Mouse (Mus musculus): ENCODE data around the gene Arhgap24. TPM values are rescaled to one million over a fixed set of nuclear protein-coding genes. Genes with fewer than 3 reads are reported as not detected.
"Not testable (repeated sequence)": the region's sequence is repeated elsewhere in the genome, so short reads cannot be mapped to it uniquely, and the experiment has no call there.

Gene Arhgap24
- polyA plus RNA-seq, 1 experiment from 2014 or later: 10.6 TPM

DNA sequence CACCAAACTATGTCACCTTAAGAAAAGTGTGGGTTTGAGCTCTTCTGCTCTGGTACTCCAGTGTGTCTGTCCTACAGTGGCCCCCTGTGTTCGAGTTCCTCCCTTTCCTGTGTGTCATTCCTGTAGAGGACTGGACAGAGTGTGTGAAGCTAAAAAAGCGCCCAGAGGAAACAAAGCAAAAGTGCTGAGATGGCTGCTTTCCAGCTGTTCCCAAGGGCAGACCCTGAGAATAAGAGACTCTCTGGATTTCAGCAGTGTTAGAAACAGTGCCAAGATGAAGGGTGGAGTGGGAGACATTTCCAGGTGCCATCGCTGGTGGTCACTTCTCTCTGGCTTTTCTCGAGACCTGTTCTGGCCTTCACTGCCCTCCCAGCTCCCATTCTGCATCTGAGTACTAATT is 366.7 kb downstream of the Arhgap24 start:
- ATAC-seq (replicated peaks): no peak
- Histone ChIP-seq H3K4me2 (peak overlapping the region; percentile 68), H3K9ac (no peak overlapping the region), H3K27ac (0 out of 2 replicates have a peak overlapping the region, but pooled peaks have one; percentile 55), H3K27me3 (replicated peaks) (no peaks in the 10 kb centered on the region), H3K4me1 (peaks cover 41% of the 10 kb centered on the region), H3K36me3 (replicated peaks) (no peaks in the 10 kb centered on the region), H3K9me3 (no peaks in the 10 kb centered on the region), H3K4me3 (peak overlapping the region; percentile 45)
- 71% methylated on average over 4 of the region's 4 CpGs for WGBS

DNA sequence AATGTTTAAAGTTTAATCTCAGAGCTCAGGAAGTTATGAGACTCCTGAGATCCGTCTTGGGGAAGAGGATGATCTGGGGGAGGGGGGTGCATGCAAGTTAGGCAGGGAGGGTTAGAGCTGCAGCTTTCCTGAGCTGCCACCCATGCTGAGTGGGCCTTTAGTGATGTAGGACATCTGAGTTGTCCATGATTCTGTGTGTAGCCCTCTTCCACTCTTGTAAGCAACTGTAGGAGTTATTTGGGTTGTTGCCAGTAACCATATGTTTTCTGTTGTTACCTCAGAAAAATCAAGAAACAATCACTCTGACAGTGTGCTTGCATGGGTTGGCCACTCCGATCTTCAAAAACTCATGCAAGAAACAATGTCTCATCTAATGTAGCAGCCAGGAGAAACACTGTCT is 370.6 kb downstream of the Arhgap24 start:
- Histone ChIP-seq H3K27me3 (replicated peaks) (no peaks in the 10 kb centered on the region), H3K4me3 (no peak overlapping the region), H3K36me3 (replicated peaks) (no peaks in the 10 kb centered on the region), H3K9me3 (no peaks in the 10 kb centered on the region), H3K4me2 (no peak overlapping the region), H3K27ac (no peak overlapping the region), H3K9ac (no peak overlapping the region), H3K4me1 (peaks cover 25% of the 10 kb centered on the region)
- 84% methylated on average over 2 of the region's 2 CpGs for WGBS
- no peak for ATAC-seq (replicated peaks)

DNA sequence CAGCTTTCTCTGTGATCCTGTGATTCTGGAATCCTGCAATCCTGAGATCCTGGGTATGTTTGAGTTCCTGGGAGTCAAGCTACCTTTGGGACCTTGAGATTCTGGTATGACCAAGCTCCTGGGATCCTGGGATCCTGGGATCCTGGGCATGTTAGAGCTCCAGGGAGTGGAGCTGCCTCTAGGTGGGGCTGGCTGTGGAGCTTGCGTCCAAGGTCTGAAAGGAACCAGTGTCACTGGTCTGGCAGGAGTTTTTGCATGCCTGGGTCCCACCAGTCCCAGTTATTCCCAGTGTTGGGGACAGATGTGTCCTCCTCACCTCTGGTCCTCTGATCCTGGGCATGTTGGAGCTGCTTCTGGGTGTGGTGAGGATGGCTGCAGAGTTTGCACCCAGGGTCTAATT is 372.6 kb downstream of the Arhgap24 start:
- H3K36me3 ChIP-seq (replicated peaks): no peaks in the 10 kb centered on the region
- H3K9me3 ChIP-seq: no peaks in the 10 kb centered on the region
- no peak for ATAC-seq (replicated peaks)
- H3K4me2 ChIP-seq: no peak overlapping the region
- H3K4me3 ChIP-seq: no peak overlapping the region
- H3K9ac ChIP-seq: no peak overlapping the region
- H3K27ac ChIP-seq: no peak overlapping the region
- no peaks in the 10 kb centered on the region for H3K27me3 ChIP-seq (replicated peaks)
- WGBS: 100% methylated on average over 1 of the region's 1 CpGs
- peaks cover 8% of the 10 kb centered on the region; the same call in 1 of the 2 replicates for H3K4me1 ChIP-seq

DNA sequence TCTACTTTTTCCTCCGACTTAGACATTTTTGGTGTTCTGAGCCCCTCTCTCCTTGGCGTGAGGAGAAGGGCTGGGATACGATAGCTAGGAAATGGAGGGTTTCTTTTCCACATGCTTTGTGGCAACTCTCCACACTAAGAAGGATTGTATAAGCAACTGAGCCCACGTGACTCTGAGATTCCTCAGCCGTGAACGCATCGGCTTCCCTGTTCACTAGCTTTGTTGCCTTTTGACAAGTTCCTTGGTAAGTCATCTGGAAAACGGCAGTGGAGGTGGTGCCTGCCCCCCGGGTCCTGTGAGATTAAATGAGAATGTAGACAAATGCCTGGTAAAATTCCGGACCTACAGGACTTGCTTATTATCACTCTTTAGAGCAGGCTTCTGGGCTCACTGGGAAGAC is 374.6 kb downstream of the Arhgap24 start:
- H3K4me3 ChIP-seq: peak overlapping the region; percentile 7; the same call in 1 of the 2 replicates
- peaks cover 8% of the 10 kb centered on the region; the same call in 1 of the 2 replicates for H3K4me1 ChIP-seq
- no peaks in the 10 kb centered on the region for H3K27me3 ChIP-seq (replicated peaks)
- no peak overlapping the region for H3K9ac ChIP-seq
- ATAC-seq (replicated peaks): no peak
- no peaks in the 10 kb centered on the region for H3K9me3 ChIP-seq
- no peaks in the 10 kb centered on the region for H3K36me3 ChIP-seq (replicated peaks)
- 16% methylated on average over 10 of the region's 10 CpGs for WGBS
- H3K27ac ChIP-seq: no peak overlapping the region
- peak overlapping the region; percentile 39 for H3K4me2 ChIP-seq

DNA sequence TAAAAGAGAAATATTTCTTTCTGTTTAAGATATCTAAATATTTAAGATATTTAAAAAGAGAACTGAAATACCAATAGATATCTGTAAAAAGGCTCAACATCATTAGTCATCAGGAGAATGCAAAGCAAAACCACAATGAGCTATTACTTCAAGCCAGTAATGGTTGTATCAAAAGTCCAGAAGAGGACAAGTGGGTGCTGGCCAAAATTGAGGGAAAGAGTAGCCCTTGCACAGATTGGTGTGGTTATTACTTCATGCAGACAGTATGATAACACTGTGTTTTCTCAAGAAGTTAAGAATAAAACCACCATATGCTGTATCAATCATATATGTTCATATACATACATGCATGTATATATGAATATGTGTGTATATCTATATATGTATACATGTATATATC is 376.9 kb downstream of the Arhgap24 start:
- peaks cover 8% of the 10 kb centered on the region; the same call in 1 of the 2 replicates for H3K4me1 ChIP-seq
- no peak for ATAC-seq (replicated peaks)
- no peak overlapping the region for H3K27ac ChIP-seq
- H3K27me3 ChIP-seq (replicated peaks): no peaks in the 10 kb centered on the region
- no peak overlapping the region for H3K4me3 ChIP-seq
- H3K9me3 ChIP-seq: no peaks in the 10 kb centered on the region
- no peak overlapping the region for H3K9ac ChIP-seq
- no peak overlapping the region for H3K4me2 ChIP-seq
- no peaks in the 10 kb centered on the region for H3K36me3 ChIP-seq (replicated peaks)

DNA sequence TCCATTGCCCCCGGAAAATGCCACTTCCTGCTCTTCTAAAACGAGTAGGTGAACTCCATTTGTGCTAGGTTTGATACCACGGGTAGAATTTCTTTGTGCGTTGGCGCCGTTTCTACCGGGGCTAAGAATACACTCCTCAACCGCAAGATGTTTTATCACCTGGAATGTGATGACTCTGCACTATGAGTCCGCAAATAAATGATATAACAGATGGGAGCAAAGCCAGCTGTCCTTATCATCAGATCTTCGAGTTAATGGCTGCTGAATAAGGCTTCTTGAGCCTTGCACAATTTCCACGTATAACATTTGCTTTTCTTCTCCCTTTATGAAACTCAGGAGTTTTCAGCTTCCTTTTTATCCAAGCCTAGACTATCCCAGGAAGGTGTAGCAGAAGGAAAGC is 378.6 kb downstream of the Arhgap24 start:
- Histone ChIP-seq H3K4me2 (no peak overlapping the region), H3K9me3 (no peaks in the 10 kb centered on the region), H3K36me3 (replicated peaks) (no peaks in the 10 kb centered on the region), H3K4me1 (peaks cover 8% of the 10 kb centered on the region; the same call in 1 of the 2 replicates), H3K9ac (no peak overlapping the region), H3K4me3 (no peak overlapping the region), H3K27me3 (replicated peaks) (no peaks in the 10 kb centered on the region), H3K27ac (no peak overlapping the region)
- ATAC-seq (replicated peaks): no peak
- 80% methylated on average over 11 of the region's 11 CpGs for WGBS

DNA sequence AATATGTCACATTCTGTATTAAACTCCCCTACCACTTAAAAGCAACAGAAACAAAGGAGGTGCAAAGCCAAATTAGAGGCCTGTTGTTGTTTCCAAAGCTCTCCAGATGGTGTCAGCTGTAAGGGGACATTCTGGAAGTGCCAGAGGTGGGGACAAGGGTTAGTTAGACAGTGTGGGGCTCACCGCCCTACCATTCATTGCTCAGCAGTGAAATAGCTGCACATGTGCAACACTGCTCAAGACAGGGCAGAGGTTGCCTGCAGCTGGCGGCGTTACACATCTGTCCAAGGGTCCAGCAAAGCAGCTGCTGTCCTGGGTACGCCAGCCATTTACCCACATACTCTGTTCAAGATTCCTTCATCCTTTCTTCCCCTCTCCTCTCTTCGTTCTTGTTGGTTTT is 387.0 kb downstream of the Arhgap24 start:
- WGBS: 66% methylated on average over 5 of the region's 5 CpGs
- Histone ChIP-seq H3K36me3 (replicated peaks) (no peaks in the 10 kb centered on the region), H3K27ac (no peak overlapping the region), H3K9ac (no peak overlapping the region), H3K27me3 (replicated peaks) (no peaks in the 10 kb centered on the region), H3K4me1 (no peaks in the 10 kb centered on the region), H3K4me2 (no peak overlapping the region), H3K4me3 (no peak overlapping the region), H3K9me3 (no peaks in the 10 kb centered on the region)
- no peak for ATAC-seq (replicated peaks)

DNA sequence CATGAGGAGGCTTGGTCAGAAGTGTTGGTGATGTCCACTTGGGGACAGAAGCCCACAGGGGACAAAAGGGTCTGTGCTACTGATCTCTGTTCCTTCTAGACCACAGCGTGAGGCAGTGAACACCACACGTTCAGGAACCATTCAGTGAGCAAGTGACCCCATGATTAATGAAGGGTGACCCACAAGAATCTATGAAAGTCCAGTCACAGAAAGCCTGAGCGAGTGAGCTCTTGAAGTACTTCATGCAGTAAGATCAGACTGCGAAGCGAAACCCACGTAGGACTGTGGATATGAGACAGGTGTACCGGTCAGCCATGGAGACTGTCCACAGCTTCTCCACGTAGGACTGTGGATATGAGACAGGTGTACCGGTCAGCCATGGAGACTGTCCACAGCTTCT is 391.8 kb downstream of the Arhgap24 start:
- H3K9me3 ChIP-seq; H3K9ac ChIP-seq; H3K27me3 ChIP-seq (replicated peaks); ATAC-seq (replicated peaks); H3K4me3 ChIP-seq; H3K4me1 ChIP-seq; H3K4me2 ChIP-seq; H3K36me3 ChIP-seq (replicated peaks); H3K27ac ChIP-seq: not testable (repeated sequence)
- 91% methylated on average over 9 of the region's 9 CpGs for WGBS

DNA sequence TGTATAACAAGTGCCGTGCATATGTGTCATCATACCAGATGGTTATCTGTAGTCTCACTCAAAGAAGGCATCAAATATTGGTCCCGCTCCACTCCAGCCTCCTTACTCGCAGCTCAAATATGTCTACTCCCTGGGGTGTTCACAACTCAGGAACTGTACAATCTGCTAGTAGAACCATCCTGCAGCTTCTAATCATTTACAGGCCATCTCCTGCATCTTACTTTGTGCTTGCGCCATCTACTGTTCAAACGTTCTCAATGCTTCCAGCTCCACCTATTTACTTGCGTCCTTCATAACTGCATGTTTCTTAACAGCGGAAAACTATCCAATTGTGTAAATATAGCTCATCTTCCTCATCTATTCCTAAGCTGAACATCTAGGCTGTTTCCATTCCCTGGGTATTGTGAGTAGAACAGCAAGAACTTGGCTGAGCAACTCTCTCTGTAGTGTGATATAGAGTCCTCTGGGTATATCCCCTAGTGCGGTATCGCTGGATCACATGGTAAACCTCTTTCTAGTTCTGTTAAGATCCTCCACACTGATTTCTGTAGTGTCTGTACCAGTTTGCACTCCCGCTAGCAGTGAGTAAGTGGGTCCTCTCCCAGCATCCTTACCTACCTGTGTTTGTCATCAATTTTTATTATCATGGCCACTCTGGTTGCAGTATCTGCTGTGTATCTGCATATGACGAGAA is 393.6 kb downstream of the Arhgap24 start:
- Histone ChIP-seq H3K36me3 (replicated peaks) (no peaks in the 10 kb centered on the region), H3K27me3 (replicated peaks) (no peaks in the 10 kb centered on the region), H3K9ac (no peak overlapping the region), H3K27ac (no peak overlapping the region), H3K4me1 (0 out of 2 replicates have a peak, but pooled peaks cover 4% of the 10 kb centered on the region), H3K9me3 (no peaks in the 10 kb centered on the region), H3K4me3 (no peak overlapping the region), H3K4me2 (peak overlapping the region; percentile 11; the same call in 1 of the 2 replicates)
- WGBS: 39% methylated on average over 11 of the region's 11 CpGs
- peak; percentile 76 for ATAC-seq (replicated peaks)

DNA sequence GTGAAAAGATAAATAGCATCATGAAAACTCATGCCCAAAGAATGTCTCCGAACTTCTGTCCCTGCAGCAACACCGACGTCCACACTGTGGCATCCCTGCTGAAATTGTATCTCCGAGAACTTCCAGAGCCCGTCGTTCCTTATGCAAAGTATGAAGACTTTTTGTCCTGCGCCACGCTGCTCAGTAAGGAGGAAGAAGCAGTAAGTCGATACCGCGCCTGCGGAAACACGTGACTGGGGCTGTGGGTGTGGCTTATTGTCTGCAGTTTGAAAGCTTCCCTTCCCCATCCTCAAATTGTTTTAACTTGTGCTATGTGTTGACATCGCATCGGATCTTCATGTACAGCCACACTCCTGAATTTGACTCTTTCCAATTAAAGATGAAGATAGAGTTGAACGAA is 394.4 kb downstream of the Arhgap24 start:
- H3K36me3 ChIP-seq (replicated peaks): no peaks in the 10 kb centered on the region
- no peak overlapping the region for H3K9ac ChIP-seq
- H3K27me3 ChIP-seq (replicated peaks): no peaks in the 10 kb centered on the region
- no peaks in the 10 kb centered on the region for H3K9me3 ChIP-seq
- H3K4me3 ChIP-seq: no peak overlapping the region
- no peak overlapping the region; the same call in 1 of the 2 replicates for H3K4me2 ChIP-seq
- 0 out of 2 replicates have a peak, but pooled peaks cover 4% of the 10 kb centered on the region for H3K4me1 ChIP-seq
- H3K27ac ChIP-seq: no peak overlapping the region
- no peak for ATAC-seq (replicated peaks)
- 63% methylated on average over 16 of the region's 16 CpGs for WGBS

DNA sequence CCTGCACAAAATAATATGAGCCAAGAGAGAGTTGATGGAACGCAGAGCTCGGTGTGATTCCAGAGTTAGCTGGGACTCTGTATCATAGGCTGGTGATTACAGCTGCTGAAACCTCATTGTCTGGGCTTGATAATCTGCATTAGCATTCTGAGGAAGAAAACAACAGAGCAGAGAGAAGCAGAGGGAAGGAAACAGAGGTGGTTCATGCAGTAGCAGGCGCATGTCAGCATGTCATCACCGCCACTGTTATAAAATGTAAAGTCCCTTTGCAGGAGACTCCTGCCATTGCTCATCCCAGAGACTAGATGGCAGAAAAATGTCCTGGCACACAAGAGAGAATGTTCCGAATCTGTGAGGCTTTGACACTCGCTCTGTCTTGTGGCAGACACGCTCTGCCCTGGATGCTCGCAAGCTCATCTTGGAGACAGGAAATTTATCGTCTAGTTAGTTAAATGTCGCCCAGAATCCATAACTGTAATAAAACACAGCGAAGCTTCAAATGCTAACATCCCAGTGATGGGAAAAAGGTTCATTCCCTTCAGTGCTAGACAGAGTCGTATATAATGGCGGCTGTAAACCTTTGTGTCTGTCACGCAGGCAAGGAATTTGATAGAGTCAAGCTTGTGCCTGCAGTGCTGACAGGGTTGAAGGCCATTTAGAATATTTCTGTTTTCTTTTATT is 407.4 kb downstream of the Arhgap24 start:
- no peaks in the 10 kb centered on the region for H3K36me3 ChIP-seq (replicated peaks)
- 70% methylated on average over 14 of the region's 14 CpGs for WGBS
- H3K9me3 ChIP-seq: no peaks in the 10 kb centered on the region
- no peak for ATAC-seq (replicated peaks)
- no peak overlapping the region for H3K4me2 ChIP-seq
- no peaks in the 10 kb centered on the region for H3K4me1 ChIP-seq
- no peak overlapping the region for H3K9ac ChIP-seq
- no peak overlapping the region for H3K4me3 ChIP-seq
- 0 out of 2 replicates have a peak overlapping the region, but pooled peaks have one; percentile 3 for H3K27ac ChIP-seq
- H3K27me3 ChIP-seq (replicated peaks): no peaks in the 10 kb centered on the region

DNA sequence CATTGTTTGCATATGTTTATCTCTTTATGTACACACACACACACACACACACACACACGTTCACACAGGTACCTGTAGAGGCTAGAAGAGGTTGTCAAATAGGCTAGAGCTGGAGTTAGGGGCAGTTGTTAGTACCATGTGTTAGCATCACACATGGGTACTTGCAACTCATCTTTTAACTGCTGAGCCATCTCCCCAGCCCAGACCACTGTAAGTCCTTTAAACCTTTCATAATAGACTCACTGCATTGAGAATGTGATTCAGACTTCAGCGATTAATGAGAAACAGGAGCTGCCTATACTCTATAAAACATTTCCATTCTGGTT is 407.9 kb downstream of the Arhgap24 start:
- Histone ChIP-seq H3K36me3 (replicated peaks) (no peaks in the 10 kb centered on the region), H3K4me2 (no peak overlapping the region), H3K9me3 (no peaks in the 10 kb centered on the region), H3K27ac (no peak overlapping the region), H3K27me3 (replicated peaks) (no peaks in the 10 kb centered on the region), H3K9ac (no peak overlapping the region), H3K4me1 (no peaks in the 10 kb centered on the region), H3K4me3 (no peak overlapping the region)
- 88% methylated on average over 2 of the region's 2 CpGs for WGBS
- no peak for ATAC-seq (replicated peaks)

DNA sequence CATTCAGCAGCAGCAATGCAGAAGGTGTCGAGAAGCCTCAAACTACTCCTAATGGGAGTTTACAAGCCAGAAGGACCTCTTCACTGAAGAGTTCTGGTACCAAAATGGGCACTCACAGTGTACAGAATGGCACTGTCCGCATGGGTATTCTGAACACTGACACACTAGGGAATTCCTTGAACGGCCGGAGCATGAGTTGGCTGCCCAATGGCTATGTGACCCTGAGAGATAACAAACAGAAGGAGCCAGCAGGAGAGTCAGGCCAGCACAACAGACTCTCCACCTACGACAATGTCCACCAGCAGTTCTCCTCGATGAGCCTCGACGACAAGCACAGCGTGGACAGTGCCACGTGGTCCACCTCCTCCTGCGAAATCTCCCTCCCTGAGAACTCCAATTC is 411.0 kb downstream of the Arhgap24 start:
- Histone ChIP-seq H3K27ac (no peak overlapping the region), H3K36me3 (replicated peaks) (no peaks in the 10 kb centered on the region), H3K9ac (no peak overlapping the region), H3K27me3 (replicated peaks) (no peaks in the 10 kb centered on the region), H3K4me1 (no peaks in the 10 kb centered on the region), H3K9me3 (no peaks in the 10 kb centered on the region), H3K4me3 (no peak overlapping the region), H3K4me2 (no peak overlapping the region)
- WGBS: 97% methylated on average over 11 of the region's 11 CpGs
- no peak for ATAC-seq (replicated peaks)

Measured in midbrain, embryonic 15.5 days (tissue).